Mouse (Mus musculus) lung, postnatal 4 days (tissue): Measurements from ENCODE around the gene Dnase1l2.
A peak's percentile ranks its signal among the peaks of the same experiment; 100 is the strongest.
"Not testable (repeated sequence)": the region's sequence is repeated elsewhere in the genome, so short reads cannot be mapped to it uniquely, and the experiment has no call there.

ENCODE experiments used
- DNase-seq, 2 experiments: peaks; one replicate each; pipeline ENCODE4 v3.0.0; 2021

Gene Dnase1l2

GRCm38 (mm10) chr17:24470701-24471527 lies 28.0 kb upstream of the Dnase1l2 start:
- peak; percentile 59 to 63 for DNase-seq

- peak; percentile 98 to 99 for DNase-seq
Observed at GRCm38 (mm10) chr17:24469910-24470602, 27.2 kb upstream of the Dnase1l2 start, which contains the start of the genes E4f1 and Pgp. Gene E4f1 (minus strand): TSS chr17:24470313. Gene Pgp (plus strand): TSS chr17:24470392.

DNA sequence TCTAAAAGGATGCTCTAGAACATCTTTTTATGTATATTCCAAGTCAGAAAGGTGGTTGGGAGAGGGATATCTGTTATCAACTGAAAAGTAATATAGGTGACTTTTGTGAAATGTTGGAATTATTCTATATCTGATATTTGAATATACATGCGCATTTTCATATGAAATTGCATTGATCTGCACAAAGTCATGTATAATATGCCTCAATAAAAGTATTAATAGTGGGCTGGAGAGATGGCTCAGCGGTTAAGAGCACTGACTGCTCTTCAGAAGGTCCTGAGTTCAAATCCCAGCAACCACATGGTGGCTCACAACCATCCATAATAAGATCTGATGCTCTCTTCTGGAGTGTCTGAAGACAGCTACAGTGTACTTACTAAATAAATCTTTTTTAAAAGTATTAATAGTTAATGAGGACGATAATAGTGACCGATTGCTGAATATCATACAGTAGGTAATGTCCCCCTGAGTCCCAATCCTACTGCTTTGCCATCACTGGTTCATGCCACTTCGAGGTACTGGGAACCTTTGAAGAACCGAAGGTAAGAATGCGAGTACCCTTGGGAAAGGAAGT lies 26.5 kb upstream of the Dnase1l2 start:
- DNase-seq = no peak

- no peak for DNase-seq
Observed at GRCm38 (mm10) chr17:24468636-24469246, 25.8 kb upstream of the Dnase1l2 start.

DNA sequence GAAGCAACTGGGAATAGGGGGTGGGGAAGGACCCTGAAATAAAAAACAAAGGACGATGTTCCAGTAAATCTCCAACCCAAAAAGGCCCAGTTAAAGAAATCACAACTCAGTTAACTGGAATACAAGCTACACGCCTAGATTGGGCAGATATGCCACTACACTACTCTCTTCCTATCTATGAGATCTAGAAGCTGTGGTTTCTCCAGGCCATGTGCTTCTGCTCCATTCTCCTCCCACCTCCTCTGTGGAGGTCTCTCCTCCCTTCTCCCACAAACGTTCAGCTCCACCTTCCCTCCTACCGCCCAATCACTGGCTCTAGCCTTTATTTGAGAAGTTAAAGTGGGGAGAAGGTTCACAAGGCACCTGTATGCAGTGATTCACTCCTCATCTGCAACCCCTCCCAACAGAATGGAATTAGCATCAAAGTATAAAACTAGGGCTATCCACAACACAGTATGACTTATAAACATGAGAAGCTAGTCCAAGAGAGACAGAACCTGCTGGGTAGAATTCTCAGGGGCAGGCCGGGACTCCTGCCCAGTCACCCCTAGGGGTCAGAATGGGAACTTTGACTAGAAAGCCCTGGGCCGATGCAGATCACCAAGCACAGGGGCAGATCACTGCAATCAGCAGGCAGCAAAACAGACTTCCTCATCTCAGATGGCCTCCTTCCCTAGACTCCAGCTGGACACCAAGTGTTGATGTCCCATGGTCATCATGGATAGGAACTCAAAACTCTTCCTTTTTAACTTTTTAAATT lies 20.6 kb upstream of the Dnase1l2 start:
- no peak for DNase-seq

DNA sequence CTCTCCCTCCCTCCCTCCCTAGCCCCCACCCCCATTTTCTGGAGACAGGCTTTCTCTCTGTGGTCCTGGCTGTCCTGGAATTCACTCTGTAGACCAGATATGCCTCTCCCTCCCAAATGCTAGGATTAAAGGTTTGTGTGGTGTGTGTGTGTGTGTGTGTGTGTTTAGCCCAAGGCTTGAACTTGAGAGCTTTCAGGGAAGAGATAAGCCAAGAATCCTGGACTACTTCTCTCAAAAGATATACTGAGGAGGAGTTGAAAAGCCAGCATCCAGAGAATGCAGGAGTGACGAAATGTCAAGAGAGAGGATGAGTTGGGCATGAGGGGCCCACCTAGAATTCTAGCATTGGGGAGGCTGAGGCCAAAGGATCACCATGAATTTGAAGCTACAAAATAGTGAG lies 20.0 kb upstream of the Dnase1l2 start:
- DNase-seq = no peak

DNA sequence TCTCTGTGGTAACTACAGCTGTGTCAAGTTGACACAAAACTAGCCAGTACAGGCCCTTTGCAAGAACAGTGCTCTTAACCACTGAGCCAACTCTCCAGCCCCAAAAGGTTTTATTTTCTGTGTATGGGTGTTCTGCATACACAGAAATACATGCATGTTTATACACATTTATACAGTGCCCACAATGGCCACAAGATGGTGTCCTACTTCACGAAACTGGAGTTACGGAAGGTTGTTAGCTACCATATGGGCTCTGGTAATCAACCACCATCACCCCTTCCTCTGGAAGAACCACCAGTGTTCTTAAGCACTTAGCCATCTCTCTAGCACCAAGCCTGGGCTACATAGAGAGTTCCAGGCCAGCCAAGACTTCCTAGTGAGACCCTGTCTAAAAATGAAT lies 18.7 kb upstream of the Dnase1l2 start:
- no peak for DNase-seq

DNA sequence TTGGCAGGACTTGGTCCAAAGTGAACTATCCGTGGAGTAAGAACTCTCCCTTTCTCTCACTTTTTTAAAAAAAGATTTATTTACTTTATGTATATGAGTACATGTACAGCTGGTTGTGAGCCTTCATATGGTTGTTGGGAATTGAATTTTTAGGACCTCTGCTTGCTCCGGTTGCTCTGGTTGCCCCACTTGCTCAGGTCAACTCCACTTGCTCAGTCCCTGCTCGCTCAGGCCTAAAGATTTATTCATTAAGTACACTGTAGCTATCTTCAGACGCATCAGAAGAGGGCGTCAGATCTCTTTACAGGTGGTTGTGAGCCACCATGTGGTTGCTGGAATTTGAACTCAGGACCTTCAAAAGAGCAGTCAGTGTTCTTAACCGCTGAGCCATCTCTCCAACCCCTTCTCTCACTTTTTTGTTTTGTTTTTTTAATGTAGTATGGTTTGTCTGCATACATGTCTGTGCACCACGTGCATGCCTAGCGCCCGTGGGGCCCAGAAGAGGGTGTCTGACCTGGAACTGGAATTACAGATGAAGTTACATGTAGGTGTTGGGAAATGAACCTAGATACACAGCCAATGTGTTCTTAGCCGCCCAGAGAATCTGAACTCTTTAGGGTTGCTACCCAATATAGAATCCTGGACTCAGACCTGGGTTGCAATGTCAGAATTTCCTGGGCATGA lies 12.8 kb upstream of the Dnase1l2 start:
- not testable (repeated sequence) for DNase-seq

DNA sequence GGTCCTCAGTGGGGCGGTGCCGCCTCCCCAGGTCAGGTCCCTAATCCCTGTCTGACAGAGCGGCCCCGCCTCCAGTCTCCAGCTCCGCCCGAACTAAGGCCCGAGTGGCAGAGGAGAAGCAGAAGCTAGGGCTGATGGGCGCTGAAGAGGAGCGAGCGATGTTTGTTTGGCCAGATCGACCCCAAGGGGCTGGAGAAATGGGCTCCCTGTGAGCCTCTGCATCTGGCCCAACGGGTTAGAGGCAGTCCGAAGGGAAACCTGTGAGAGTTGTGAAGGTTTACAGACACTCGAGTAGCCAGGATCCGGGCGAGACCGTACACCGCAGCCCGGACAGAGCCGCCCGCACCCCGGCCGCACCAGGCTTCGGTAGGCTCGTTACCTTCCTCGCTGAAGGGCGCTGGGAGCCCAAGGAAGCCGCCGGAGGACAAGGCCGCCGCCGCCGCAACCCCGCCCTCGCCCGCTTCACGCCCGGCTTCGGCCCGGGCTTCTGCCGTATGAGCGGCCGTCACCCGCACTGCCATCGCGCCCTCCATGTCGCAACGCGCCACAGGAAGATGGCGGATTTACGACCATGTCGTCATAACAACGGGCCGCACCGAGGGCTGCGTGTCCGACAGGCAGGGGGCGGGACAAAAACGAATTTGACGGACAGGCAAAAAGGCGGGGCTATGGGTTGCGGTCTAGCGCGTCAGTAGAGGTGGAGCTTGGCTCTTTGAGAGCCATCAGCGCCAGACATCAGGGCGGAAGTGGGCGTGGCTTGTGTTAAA lies 12.0 kb upstream of the Dnase1l2 start:
- peak; percentile 100 for DNase-seq

DNA sequence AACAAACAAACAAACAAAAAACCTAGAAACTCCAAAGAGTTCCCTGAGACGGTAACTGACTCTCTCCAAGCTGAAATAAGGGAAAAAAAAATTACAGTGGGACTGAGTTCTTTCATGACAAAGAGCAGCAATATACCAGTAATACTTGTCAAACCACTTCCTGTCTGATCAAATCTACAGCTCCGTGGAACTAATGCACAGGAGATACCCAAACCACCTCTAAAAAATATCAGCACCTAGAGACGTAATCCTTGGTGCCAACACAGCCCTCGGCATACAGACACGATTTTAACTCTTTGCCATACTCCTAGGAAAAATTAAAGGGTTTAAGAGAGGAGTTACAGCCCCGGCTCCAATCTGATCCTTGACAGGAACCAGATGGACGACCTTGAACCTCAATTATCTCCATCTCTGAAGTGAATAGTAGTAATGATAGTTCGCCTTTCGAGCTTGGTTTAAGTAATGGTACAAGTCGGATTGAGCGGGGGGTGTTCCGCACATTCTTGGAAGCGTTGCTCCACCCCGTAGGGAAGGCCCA lies 11.4 kb upstream of the Dnase1l2 start:
- no peak for DNase-seq

DNA sequence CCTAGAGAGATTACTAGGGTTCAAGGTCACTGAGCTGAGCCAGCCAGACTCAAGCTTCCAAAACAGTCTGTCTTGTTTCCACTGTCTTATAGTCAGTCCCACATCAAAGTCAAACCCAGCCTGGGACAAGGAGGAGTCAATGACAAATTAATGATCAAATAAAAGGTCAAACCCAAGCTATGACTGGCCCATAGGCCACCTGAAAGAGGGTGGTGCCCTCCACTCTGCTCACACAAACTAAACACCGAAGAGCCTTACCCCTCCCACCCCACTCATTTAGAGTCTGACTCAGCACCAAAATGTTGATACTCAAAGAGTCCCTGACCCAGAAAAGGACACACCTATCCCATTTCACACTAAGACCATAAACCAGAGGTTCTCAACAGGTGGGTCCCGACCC lies 10.5 kb upstream of the Dnase1l2 start:
- DNase-seq = no peak

DNA sequence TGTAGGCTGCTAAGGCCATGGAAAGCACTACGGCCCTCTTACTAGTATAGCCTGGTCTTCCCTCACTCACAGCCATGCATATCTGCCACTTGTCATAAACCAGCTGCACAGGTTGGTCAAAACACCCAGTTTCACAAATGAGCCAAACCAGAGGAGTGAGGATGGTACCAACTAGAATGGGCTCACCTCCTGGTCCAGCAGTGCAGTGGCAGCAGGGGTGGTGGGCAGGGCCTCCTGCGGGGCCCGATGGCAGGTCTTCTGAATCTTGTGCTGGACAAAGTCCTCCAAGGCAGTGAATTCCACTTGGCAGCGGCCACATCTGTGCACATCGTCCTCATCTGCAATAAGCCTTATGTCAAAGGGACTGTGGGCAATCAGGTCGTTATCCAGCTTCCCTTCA lies 8.3 kb upstream of the Dnase1l2 start:
- DNase-seq = no peak

DNA sequence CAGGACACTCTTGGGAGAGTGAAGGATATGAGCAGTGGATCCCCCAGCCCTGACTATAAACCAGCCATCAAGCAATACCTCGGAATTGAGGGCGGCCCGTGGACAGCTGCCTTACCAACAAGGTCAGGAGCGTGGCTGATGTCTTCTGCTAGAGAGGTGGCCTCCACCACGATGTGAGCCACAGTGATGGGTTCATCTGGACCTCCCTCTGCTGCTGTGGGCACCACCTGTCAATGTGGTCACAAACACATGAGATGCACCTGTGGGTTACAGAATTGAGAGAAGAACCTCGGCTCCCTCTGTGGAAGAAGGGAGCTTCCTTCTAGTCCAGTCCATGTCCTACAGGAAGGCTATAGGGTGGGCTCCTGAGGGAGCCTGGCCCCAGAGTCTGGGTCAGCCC lies 6.6 kb upstream of the Dnase1l2 start:
- no peak for DNase-seq

GRCm38 (mm10) chr17:24446590-24446989 lies 3.7 kb upstream of the Dnase1l2 start:
- DNase-seq = no peak

- no peak for DNase-seq
Observed at GRCm38 (mm10) chr17:24443409-24443808, 504 bp upstream of the Dnase1l2 start.

GRCm38 (mm10) chr17:24442107-24442506 lies 798 bp downstream of the Dnase1l2 start:
- DNase-seq = no peak

DNA sequence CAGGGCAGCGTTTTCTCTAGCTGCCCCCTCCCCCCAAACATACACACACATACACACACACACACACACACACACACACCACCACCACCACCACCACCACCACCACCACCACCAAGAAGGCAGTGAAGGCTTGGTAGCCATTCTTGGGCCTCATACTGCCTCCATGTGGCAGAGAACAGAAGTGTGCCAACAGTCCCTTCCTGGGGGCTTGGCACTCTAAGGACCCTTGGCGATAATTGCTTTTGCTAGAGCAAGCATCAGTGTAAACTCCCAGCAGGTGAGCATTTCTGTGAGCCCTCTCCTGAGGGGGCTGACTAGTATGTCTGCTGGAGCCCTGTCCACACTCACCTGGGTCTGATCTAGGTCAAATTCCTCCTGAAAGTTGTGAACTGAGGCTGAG lies 1.8 kb downstream of the Dnase1l2 start:
- no peak for DNase-seq

- no peak for DNase-seq
Observed at GRCm38 (mm10) chr17:24440377-24440776, 2.5 kb downstream of the Dnase1l2 start.

DNA sequence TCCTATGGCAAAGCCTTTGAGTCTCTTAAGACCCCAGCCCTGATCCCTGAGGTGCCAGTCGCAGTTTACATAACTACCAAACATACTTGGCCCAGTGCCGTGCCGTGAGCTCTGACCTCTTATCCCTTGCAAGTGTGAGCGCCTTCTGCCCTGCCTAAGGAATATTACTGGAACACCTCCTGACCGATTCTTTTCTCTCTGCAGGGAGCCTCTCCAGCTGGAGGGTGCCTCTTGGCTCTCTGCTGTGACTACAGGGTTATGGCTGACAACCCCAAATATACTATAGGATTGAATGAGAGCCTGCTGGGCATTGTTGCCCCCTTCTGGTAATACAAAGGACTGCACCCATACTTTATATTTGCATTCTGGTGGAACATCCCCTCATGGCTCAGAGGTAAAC lies 5.9 kb downstream of the Dnase1l2 start:
- DNase-seq = peak in 1 of 2 experiments; percentile 47

DNA sequence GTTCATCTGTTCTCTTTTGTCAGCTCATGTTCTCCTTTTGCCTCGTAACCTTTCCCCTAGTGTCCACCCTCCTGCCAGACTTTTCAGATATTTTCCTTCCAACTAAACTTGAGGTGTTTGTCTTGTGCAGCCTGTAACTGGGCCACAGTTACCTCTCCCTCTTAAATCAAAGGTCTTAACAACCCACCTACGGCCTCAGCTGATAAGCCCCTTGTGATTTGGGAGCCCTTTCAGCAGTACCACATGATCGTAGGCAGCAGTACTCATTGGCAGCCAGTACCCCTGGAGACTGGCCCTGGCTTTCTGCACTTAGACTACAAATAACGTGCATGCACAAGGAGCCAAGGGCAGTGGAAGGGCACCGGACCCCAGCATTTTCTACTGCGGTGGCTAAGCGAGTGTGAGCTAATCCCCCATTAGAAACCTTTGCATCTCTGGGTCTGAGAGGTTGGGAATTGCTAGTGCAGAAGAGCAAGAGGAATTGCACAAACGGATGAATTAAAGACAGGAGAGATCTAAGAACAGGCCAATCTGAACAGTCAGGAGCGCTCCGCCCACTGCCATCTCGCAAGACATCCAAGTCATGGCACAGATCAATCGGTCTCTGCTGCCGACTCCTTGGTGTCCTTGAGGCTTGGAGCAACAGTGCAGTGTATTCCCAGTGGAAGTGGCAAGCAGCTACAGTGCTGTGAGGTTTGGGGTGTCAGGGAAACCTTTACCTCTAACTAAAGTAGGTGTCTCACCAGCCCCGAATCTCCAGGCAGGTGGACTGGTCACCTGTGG lies 13.5 kb downstream of the Dnase1l2 start:
- DNase-seq = no peak
